Mouse (Mus musculus): ENCODE data around the gene Arnt2. TPM values are rescaled to one million over a fixed set of nuclear protein-coding genes. Genes with fewer than 3 reads are reported as not detected.

Arnt2 gene
- polyA plus RNA-seq, 1 experiment from 2014 or later, result 0.15 TPM

DNA sequence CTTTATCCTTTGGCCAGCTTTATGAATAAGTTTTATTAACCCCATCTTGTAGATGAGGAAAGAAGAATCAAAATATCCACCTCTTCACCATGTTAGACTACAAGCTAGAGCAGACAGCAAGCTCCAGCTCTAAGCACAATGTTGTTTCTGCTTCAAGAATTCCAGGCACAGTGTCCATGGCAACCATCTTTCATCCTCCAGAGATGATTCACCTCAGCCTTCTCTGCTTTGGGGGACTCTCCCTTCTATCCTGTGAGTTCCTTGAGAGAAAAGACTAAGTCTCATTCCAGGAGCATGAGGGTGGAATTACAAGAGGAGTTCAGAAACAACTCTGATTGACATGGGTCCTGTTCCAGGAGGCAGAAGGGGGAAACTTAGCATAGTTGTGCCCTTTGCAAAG, 22.2 kb upstream of the Arnt2 start:
- H3K4me2 ChIP-seq (ENCODE audit: low read depth, low read length), result no peak overlapping the region
- H3K27ac ChIP-seq (ENCODE audit: low read length), result no peak overlapping the region
- no peaks in the 10 kb centered on the region for H3K36me3 ChIP-seq (ENCODE audit: control insufficient read depth, insufficient read depth)
- H3K9me3 ChIP-seq (replicated peaks; ENCODE audit: control insufficient read depth, low read length), result no peaks in the 10 kb centered on the region
- H3K4me1 ChIP-seq (ENCODE audit: control insufficient read depth, low read depth, low read length), result no peaks in the 10 kb centered on the region
- H3K4me3 ChIP-seq (ENCODE audit: low read depth, low read length), result no peak overlapping the region
- no peak for ATAC-seq (ENCODE audit: low read depth)
- no peak overlapping the region for H3K9ac ChIP-seq (ENCODE audit: low read depth, low read length)
- H3K27me3 ChIP-seq (ENCODE audit: control insufficient read depth, insufficient read depth, low read depth, low read length), result no peaks in the 10 kb centered on the region

DNA sequence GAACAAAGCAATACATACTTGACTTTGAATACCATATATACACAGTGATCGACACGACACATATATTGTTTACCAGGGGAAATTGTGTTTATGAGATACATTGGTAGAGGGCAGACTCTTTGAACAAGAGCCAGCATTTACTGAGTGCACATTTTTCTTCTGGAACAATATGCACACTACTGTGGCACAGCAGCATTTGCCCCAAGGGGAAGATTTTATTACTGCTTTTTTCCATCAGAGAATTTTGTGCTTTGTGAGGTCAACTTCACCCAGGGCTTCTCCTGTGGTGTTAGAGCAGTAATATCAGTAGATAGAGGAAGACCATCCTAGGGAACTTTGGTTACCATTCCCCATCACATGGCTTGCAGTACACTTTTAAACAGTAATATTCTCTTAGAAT, 17.2 kb upstream of the Arnt2 start:
- Histone ChIP-seq H3K4me2 (ENCODE audit: low read depth, low read length) (no peak overlapping the region), H3K27me3 (ENCODE audit: control insufficient read depth, insufficient read depth, low read depth, low read length) (no peaks in the 10 kb centered on the region), H3K9ac (ENCODE audit: low read depth, low read length) (no peak overlapping the region), H3K36me3 (ENCODE audit: control insufficient read depth, insufficient read depth) (no peaks in the 10 kb centered on the region), H3K9me3 (replicated peaks; ENCODE audit: control insufficient read depth, low read length) (no peaks in the 10 kb centered on the region), H3K4me3 (ENCODE audit: low read depth, low read length) (no peak overlapping the region), H3K4me1 (ENCODE audit: control insufficient read depth, low read depth, low read length) (no peaks in the 10 kb centered on the region), H3K27ac (ENCODE audit: low read length) (no peak overlapping the region)
- no peak for ATAC-seq (ENCODE audit: low read depth)
- WGBS (ENCODE audit: insufficient replicate concordance), result 58% methylated on average over 2 of the region's 2 CpGs

DNA sequence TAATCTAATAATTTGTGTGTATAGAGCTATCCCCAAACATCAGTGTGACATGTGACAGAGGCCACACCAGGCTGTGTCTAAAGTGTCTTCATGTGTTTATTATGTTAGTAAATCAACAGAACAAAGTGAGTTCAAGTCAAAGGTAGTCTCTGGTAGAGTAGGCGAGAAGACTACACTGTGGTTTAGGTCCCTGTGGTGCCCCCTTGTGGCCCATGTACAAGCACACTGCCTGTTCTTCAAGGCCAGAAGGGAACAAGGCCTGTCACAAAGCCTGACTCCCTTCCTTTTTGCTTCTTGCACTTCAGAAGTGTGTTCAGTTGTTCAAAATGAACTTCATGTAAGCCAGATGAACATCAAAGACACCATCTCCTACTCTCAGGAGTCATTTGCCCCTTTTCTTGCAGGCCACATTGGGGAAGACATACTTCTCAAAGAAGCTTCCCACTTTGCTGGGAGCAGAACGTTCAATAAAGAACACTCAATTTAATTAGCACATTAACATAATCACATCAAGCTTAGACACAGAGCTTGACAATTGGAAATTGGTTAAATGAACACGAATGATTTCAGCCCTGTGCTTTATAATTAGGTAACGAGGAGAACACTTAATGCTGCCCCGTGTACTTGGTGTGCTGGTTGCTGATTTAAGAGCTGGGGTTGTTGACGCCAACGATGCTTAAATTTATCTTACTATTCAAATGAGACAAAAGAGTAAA, 14.9 kb upstream of the Arnt2 start:
- Histone ChIP-seq H3K9ac (ENCODE audit: low read depth, low read length) (no peak overlapping the region), H3K9me3 (replicated peaks; ENCODE audit: control insufficient read depth, low read length) (no peaks in the 10 kb centered on the region), H3K27ac (ENCODE audit: low read length) (no peak overlapping the region), H3K4me2 (ENCODE audit: low read depth, low read length) (no peak overlapping the region), H3K4me1 (ENCODE audit: control insufficient read depth, low read depth, low read length) (no peaks in the 10 kb centered on the region), H3K36me3 (ENCODE audit: control insufficient read depth, insufficient read depth) (no peaks in the 10 kb centered on the region), H3K4me3 (ENCODE audit: low read depth, low read length) (no peak overlapping the region), H3K27me3 (ENCODE audit: control insufficient read depth, insufficient read depth, low read depth, low read length) (no peaks in the 10 kb centered on the region)
- WGBS (ENCODE audit: insufficient replicate concordance), result 58% methylated on average over 7 of the region's 7 CpGs
- ATAC-seq (ENCODE audit: low read depth), result no peak

DNA sequence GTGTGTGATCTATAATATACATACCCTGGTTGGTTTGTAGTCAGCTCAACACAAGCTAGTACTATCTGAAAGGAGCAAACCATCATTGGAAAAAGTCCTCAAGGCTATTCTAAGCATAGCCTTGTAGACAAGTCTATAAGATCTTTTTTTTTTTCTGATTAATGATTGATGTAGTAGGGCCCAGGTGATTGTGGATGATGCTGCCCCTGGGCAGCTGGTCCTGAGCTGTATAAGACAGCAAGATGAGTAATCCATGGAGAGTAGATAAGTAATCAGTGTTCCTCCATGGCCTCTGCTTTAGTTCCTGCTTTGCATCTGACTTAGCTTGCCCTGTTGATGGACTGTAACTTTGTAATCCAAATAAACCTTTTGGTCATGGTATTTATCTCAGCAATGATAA, 11.8 kb upstream of the Arnt2 start:
- Histone ChIP-seq H3K4me3 (ENCODE audit: low read depth, low read length) (no peak overlapping the region), H3K9me3 (replicated peaks; ENCODE audit: control insufficient read depth, low read length) (no peaks in the 10 kb centered on the region), H3K9ac (ENCODE audit: low read depth, low read length) (no peak overlapping the region), H3K27me3 (ENCODE audit: control insufficient read depth, insufficient read depth, low read depth, low read length) (no peaks in the 10 kb centered on the region), H3K4me2 (ENCODE audit: low read depth, low read length) (no peak overlapping the region), H3K27ac (ENCODE audit: low read length) (no peak overlapping the region), H3K4me1 (ENCODE audit: control insufficient read depth, low read depth, low read length) (no peaks in the 10 kb centered on the region), H3K36me3 (ENCODE audit: control insufficient read depth, insufficient read depth) (no peaks in the 10 kb centered on the region)
- no peak for ATAC-seq (ENCODE audit: low read depth)

DNA sequence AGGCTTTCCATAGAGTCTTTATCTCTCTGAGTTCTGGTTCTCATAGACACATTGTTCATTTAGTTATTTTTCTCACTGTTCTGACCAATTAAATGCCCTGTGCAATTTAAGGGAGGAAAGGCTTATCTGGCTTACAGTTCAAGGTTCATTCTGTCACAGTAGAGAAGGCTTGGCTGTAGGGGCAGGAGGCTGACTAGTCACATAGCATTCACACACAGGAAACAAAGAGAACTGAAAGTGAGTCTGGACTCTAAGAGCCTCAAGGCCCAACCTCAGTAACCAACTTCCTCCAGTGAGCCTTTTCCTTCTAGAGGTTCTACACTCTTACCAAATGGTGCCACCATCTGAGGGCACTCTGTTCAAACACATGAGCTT, 11.3 kb upstream of the Arnt2 start:
- ATAC-seq (ENCODE audit: low read depth), result no peak
- Histone ChIP-seq H3K36me3 (ENCODE audit: control insufficient read depth, insufficient read depth) (no peaks in the 10 kb centered on the region), H3K27me3 (ENCODE audit: control insufficient read depth, insufficient read depth, low read depth, low read length) (no peaks in the 10 kb centered on the region), H3K4me3 (ENCODE audit: low read depth, low read length) (no peak overlapping the region), H3K9me3 (replicated peaks; ENCODE audit: control insufficient read depth, low read length) (no peaks in the 10 kb centered on the region), H3K4me1 (ENCODE audit: control insufficient read depth, low read depth, low read length) (no peaks in the 10 kb centered on the region), H3K4me2 (ENCODE audit: low read depth, low read length) (no peak overlapping the region), H3K27ac (ENCODE audit: low read length) (no peak overlapping the region), H3K9ac (ENCODE audit: low read depth, low read length) (no peak overlapping the region)

DNA sequence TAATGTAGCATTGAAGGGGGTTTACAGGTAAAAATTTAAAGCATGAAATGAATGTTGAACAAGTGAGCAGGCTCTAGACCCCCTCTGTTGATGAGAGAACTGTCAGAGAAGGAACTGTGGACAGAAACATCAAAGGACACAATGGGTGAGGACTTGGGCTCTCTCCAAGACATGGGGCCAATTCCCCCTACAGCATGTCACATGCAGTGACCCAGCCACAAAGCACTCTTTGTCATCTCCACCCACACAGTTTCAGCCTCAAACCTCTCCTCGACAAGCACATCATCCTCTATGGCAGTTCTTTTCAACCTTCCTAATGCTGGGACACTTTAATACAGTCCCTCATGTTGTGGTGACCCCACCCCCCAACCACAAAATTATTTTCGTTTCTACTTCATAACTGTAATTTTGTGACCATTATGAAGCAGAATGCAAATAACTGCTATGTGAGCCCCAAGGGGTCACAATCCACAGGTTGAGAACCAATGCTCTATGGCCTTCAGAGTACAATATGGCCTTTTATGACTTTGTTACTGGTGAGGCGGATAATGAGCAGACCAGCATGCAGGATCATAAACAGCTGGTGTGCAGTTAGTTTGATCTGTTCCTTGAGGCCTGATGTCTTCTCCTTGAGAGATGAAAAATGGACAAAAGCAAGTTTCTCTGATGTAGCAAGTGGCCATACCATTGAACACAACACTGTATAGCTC, 10.8 kb upstream of the Arnt2 start:
- H3K27me3 ChIP-seq (ENCODE audit: control insufficient read depth, insufficient read depth, low read depth, low read length), result no peaks in the 10 kb centered on the region
- no peak overlapping the region for H3K27ac ChIP-seq (ENCODE audit: low read length)
- no peak overlapping the region for H3K9ac ChIP-seq (ENCODE audit: low read depth, low read length)
- WGBS (ENCODE audit: insufficient replicate concordance), result 55% methylated on average over 3 of the region's 3 CpGs
- no peaks in the 10 kb centered on the region for H3K36me3 ChIP-seq (ENCODE audit: control insufficient read depth, insufficient read depth)
- no peak overlapping the region for H3K4me2 ChIP-seq (ENCODE audit: low read depth, low read length)
- H3K4me3 ChIP-seq (ENCODE audit: low read depth, low read length), result no peak overlapping the region
- H3K4me1 ChIP-seq (ENCODE audit: control insufficient read depth, low read depth, low read length), result no peaks in the 10 kb centered on the region
- H3K9me3 ChIP-seq (replicated peaks; ENCODE audit: control insufficient read depth, low read length), result no peaks in the 10 kb centered on the region
- ATAC-seq (ENCODE audit: low read depth), result no peak

DNA sequence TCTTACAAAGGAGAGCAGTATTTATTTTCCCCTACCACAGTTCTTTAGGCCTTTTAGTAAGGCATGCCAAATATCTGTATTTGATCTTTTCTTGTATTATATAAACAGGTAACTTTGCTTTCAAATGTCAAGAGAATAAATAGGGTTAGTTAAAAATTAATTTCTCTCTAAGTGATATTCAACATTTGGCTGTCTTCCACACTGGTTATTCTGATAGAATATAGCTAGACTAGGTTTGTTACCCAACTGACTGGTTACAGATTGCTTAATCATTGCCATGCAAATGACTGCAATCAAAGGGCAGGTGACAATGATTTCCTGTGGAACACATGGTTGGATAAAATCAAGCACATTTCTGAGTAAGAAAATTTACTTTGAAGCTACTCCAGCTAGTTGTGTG, 7.5 kb upstream of the Arnt2 start:
- Histone ChIP-seq H3K27me3 (ENCODE audit: control insufficient read depth, insufficient read depth, low read depth, low read length) (no peaks in the 10 kb centered on the region), H3K9ac (ENCODE audit: low read depth, low read length) (no peak overlapping the region)
- no peak for ATAC-seq (ENCODE audit: low read depth)

DNA sequence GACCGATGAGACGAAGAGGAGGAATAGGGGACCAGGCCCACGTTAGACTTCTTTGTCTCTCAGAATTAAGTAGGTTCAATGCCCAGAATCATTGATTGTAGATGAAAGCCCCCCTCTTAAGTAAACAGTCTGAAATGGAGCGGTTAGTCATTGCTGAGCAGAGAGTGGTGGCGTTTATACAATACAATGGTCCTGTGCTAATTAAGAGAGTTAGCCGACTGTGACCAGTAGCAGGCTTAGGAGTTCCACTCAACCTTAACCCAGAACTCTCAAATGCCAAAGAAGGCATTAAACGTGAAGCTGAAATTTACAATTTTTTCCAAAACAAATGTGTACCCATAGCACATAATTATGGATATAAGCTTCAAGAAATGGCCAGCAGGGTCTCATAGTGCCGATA, 2.6 kb upstream of the Arnt2 start:
- Histone ChIP-seq H3K4me3 (ENCODE audit: low read depth, low read length) (no peak overlapping the region), H3K9me3 (replicated peaks; ENCODE audit: control insufficient read depth, low read length) (no peaks in the 10 kb centered on the region), H3K27ac (ENCODE audit: low read length) (no peak overlapping the region), H3K9ac (ENCODE audit: low read depth, low read length) (no peak overlapping the region), H3K27me3 (ENCODE audit: control insufficient read depth, insufficient read depth, low read depth, low read length) (peaks cover 33% of the 10 kb centered on the region), H3K36me3 (ENCODE audit: control insufficient read depth, insufficient read depth) (no peaks in the 10 kb centered on the region), H3K4me1 (ENCODE audit: control insufficient read depth, low read depth, low read length) (no peaks in the 10 kb centered on the region), H3K4me2 (ENCODE audit: low read depth, low read length) (no peak overlapping the region)
- 62% methylated on average over 8 of the region's 8 CpGs for WGBS (ENCODE audit: insufficient replicate concordance)
- ATAC-seq (ENCODE audit: low read depth), result no peak

More for the DNA sequence above, 7.5 kb upstream of the Arnt2 start:
- Histone ChIP-seq H3K9me3 (replicated peaks; ENCODE audit: control insufficient read depth, low read length) (no peaks in the 10 kb centered on the region), H3K36me3 (ENCODE audit: control insufficient read depth, insufficient read depth) (no peaks in the 10 kb centered on the region), H3K4me3 (ENCODE audit: low read depth, low read length) (no peak overlapping the region), H3K4me2 (ENCODE audit: low read depth, low read length) (no peak overlapping the region), H3K27ac (ENCODE audit: low read length) (no peak overlapping the region), H3K4me1 (ENCODE audit: control insufficient read depth, low read depth, low read length) (no peaks in the 10 kb centered on the region)

DNA sequence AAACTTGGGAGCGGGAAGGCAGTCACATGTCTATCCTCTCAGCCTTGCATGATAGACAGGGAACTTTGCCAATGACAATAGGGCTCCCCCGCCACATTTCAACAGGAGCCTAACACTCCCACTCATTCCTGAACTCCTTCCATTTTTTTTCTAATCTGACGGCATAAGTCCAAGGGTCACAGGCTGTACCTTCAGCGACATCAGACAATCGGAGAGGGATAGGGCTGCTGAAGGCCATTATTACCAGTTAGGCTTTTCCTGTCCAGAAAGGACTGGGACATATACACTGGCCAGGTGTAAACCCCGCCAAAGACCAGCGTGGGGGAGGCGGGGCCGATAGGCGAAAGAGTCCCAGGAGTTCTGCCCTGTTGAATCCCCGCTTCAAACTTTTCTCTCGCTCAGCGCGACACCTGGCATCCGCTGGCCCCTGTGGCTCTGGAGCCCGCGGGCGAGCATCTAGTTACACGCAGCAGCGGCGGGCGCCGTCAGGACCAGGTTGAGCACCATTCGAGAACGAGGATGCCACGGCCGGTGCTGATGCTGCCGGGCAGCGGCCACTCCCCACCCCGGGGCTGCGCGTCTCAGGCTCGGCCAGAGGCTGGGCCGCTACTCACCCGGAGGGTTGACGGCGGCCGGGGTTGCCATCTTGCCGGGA, 608 bp downstream of the Arnt2 start:
- ATAC-seq (ENCODE audit: low read depth), result no peak
- WGBS (ENCODE audit: insufficient replicate concordance), result 3% methylated on average over 39 of the region's 39 CpGs
- H3K36me3 ChIP-seq (ENCODE audit: control insufficient read depth, insufficient read depth), result no peaks in the 10 kb centered on the region
- no peak overlapping the region for H3K27ac ChIP-seq (ENCODE audit: low read length)
- H3K4me2 ChIP-seq (ENCODE audit: low read depth, low read length), result peak overlapping the region; percentile 51
- H3K4me3 ChIP-seq (ENCODE audit: low read depth, low read length), result peak overlapping the region; percentile 46
- no peaks in the 10 kb centered on the region for H3K4me1 ChIP-seq (ENCODE audit: control insufficient read depth, low read depth, low read length)
- H3K27me3 ChIP-seq (ENCODE audit: control insufficient read depth, insufficient read depth, low read depth, low read length), result peaks cover 33% of the 10 kb centered on the region
- no peak overlapping the region for H3K9ac ChIP-seq (ENCODE audit: low read depth, low read length)
- no peaks in the 10 kb centered on the region for H3K9me3 ChIP-seq (replicated peaks; ENCODE audit: control insufficient read depth, low read length)

All from liver, embryonic 16.5 days (tissue).